Mouse (Mus musculus): Measurements from ENCODE around the gene Mier1.
A peak's percentile ranks its signal among the peaks of the same experiment; 100 is the strongest.
"Not testable (repeated sequence)": the region's sequence is repeated elsewhere in the genome, so short reads cannot be mapped to it uniquely, and the experiment has no call there.

Mier1 gene

GRCm38 (mm10) chr4:103114184-103115111, at the start of gene Mier1, which contains the start of gene Wdr78:
Gene Mier1, plus strand, starts transcription at chr4:103114390.
Gene Wdr78, minus strand, starts transcription at chr4:103114555.
- peak; percentile 98 for DNase-seq

GRCm38 (mm10) chr4:103064421-103064820, 49.8 kb upstream of the Mier1 start:
- DNase-seq, result no peak

GRCm38 (mm10) chr4:103064976-103065375, 49.2 kb upstream of the Mier1 start:
- DNase-seq, result no peak

GRCm38 (mm10) chr4:103067906-103068655, 46.1 kb upstream of the Mier1 start:
- no peak for DNase-seq

GRCm38 (mm10) chr4:103070631-103071030, 43.6 kb upstream of the Mier1 start:
- DNase-seq, result no peak

GRCm38 (mm10) chr4:103085237-103085636, 29.0 kb upstream of the Mier1 start:
- no peak for DNase-seq

- DNase-seq, result no peak
Measured at GRCm38 (mm10) chr4:103095921-103096320, 18.3 kb upstream of the Mier1 start.

- DNase-seq, result no peak
Measured at GRCm38 (mm10) chr4:103098532-103098931, 15.7 kb upstream of the Mier1 start.

GRCm38 (mm10) chr4:103112651-103113050, 1.5 kb upstream of the Mier1 start:
- no peak for DNase-seq

- DNase-seq, result no peak
Measured at GRCm38 (mm10) chr4:103113402-103113801, 788 bp upstream of the Mier1 start.

GRCm38 (mm10) chr4:103118888-103119228, 4.7 kb downstream of the Mier1 start:
- DNase-seq, result no peak

- peak; percentile 76 for DNase-seq
Measured at GRCm38 (mm10) chr4:103119229-103120027, 5.2 kb downstream of the Mier1 start.

- no peak for DNase-seq
Measured at GRCm38 (mm10) chr4:103120028-103120384, 5.8 kb downstream of the Mier1 start.

- no peak for DNase-seq
Measured at GRCm38 (mm10) chr4:103120395-103120794, 6.2 kb downstream of the Mier1 start.

GRCm38 (mm10) chr4:103120874-103121389, 6.7 kb downstream of the Mier1 start:
- no peak for DNase-seq

- no peak for DNase-seq
Measured at GRCm38 (mm10) chr4:103123086-103123485, 8.9 kb downstream of the Mier1 start.

GRCm38 (mm10) chr4:103123606-103124005, 9.4 kb downstream of the Mier1 start:
- DNase-seq, result no peak

GRCm38 (mm10) chr4:103126533-103126932, 12.3 kb downstream of the Mier1 start:
- DNase-seq, result no peak

- DNase-seq, result no peak
Measured at GRCm38 (mm10) chr4:103136946-103137345, 22.8 kb downstream of the Mier1 start.

- DNase-seq, result peak; percentile 75
Measured at GRCm38 (mm10) chr4:103146339-103146738, 32.1 kb downstream of the Mier1 start.

GRCm38 (mm10) chr4:103151946-103152345, 37.8 kb downstream of the Mier1 start:
- DNase-seq, result no peak

GRCm38 (mm10) chr4:103158781-103159180, 44.6 kb downstream of the Mier1 start:
- DNase-seq, result no peak

- DNase-seq, result not testable (repeated sequence)
Measured at GRCm38 (mm10) chr4:103166198-103166597, 52.0 kb downstream of the Mier1 start.
